Mouse (Mus musculus) C2C12 (cell line): ENCODE results near the gene Dbh.

Experiments
- CTCF ChIP-seq: IDR thresholded peaks from one replicate; pipeline ENCODE4 v1.5.1; 2011; ENCODE audit not compliant: control insufficient read depth, insufficient read depth, insufficient read length
- FOSL1 ChIP-seq: IDR thresholded peaks from one replicate; pipeline ENCODE4 v1.8.0; 2011; ENCODE audit warnings: mild to moderate bottlenecking, low read length; ENCODE audit not compliant: poor library complexity, insufficient read depth, severe bottlenecking
- MAX ChIP-seq: IDR thresholded peaks from one replicate; pipeline ENCODE4 v1.6.1; 2011; ENCODE audit warnings: mild to moderate bottlenecking, control low read depth
- MYOD1 ChIP-seq: IDR thresholded peaks from one replicate; pipeline ENCODE4 v1.6.1; 2011; ENCODE audit warnings: low read depth; ENCODE audit not compliant: control insufficient read depth, insufficient read length
- USF1 ChIP-seq: IDR thresholded peaks from one replicate; pipeline ENCODE4 v1.6.1; 2011; ENCODE audit warnings: low read depth, mild to moderate bottlenecking, control low read depth, moderate library complexity

DNA sequence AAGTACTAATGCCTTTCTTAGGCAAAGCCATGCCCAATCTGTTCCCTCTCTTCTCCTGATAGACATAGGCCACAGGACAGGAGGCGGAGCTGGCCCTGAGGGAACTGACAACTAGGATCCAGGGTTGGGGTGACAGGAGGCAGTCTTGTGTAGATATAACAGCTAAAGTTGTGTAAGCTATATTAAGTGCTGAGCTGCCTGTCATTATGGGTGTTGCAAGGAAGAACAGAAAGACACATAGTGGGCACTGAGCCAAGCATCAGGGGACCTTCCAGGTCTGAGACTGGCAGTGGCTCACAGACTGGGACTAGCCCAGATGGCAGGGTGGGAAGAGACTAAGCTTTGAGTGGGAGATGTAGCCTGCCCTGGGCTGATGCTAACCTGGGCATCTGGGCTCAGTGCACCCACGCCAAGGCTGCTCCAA lies 53.1 kb downstream of the Dbh start:
- TF ChIP-seq FOSL1 (no peak), CTCF (no peak), MAX (no peak), MYOD1 (no peak), USF1 (no peak)
